In genomic region chr2:142731016-142731777, GRCm38 (mm10) we compare ENCODE assay signal across 11 mouse cellular contexts.
DNase-seq lines count a peak whose midpoint lies in the region; ATAC-seq lines count a peak whose summit lies in the region.
"Had no signal": no experiment of that assay in that cellular context is flagged by ENCODE, and none has a peak within 500 bp of the region (broad histone marks: within the 10 kb centered on the region; RNA-seq: fewer than 3 reads in every experiment).

No protein-coding gene starts in this region.

- peak overlapping the region; percentile 3; the same call in 1 of the 2 replicates for H3K4me2 ChIP-seq in hindbrain, embryonic 15.5 days
- no peak overlapping the region for H3K4me2 ChIP-seq in hindbrain, embryonic 11.5 days (replicated peaks; ENCODE audit: low read depth, low read length)
- H3K4me2 ChIP-seq in embryonic facial prominence, embryonic 14.5 days (ENCODE audit: low read depth, low read length) = no peak overlapping the region
- no peak overlapping the region for H3K4me2 ChIP-seq in midbrain, embryonic 14.5 days (ENCODE audit: low read length)

- peaks cover 10% of the 10 kb centered on the region for H3K4me1 ChIP-seq in hindbrain, embryonic 15.5 days (replicated peaks)
- H3K4me1 ChIP-seq in hindbrain, embryonic 11.5 days (replicated peaks; ENCODE audit: control insufficient read depth, insufficient read depth, low read length) = no peaks in the 10 kb centered on the region
- no peaks in the 10 kb centered on the region; the same call in 1 of the 2 replicates for H3K4me1 ChIP-seq in embryonic facial prominence, embryonic 14.5 days (ENCODE audit: control insufficient read depth, insufficient read depth, low read length)
- 0 out of 2 replicates have a peak, but pooled peaks cover 11% of the 10 kb centered on the region for H3K4me1 ChIP-seq in midbrain, embryonic 14.5 days (ENCODE audit: control insufficient read depth, insufficient read depth, low read length)

- peak overlapping the region; percentile 60 for H3K27ac ChIP-seq in hindbrain, embryonic 15.5 days (replicated peaks)
- no peak overlapping the region for H3K27ac ChIP-seq in hindbrain, embryonic 11.5 days (ENCODE audit: low read depth, low read length)
- H3K27ac ChIP-seq in embryonic facial prominence, embryonic 14.5 days (replicated peaks; ENCODE audit: low read depth, low read length) = peak overlapping the region; percentile 52; the same call in 1 of the 2 replicates
- H3K27ac ChIP-seq in midbrain, embryonic 14.5 days (replicated peaks; ENCODE audit: low read depth, low read length) = 0 out of 2 replicates have a peak overlapping the region, but pooled peaks have one; percentile 22
- H3K27ac ChIP-seq: kidney, postnatal 0 days; stomach, postnatal 0 days had no signal

- 57% methylated on average over 10 of the region's 10 CpGs for WGBS in hindbrain, embryonic 15.5 days
- WGBS in hindbrain, embryonic 11.5 days = 88% methylated on average over 10 of the region's 10 CpGs
- WGBS in embryonic facial prominence, embryonic 14.5 days = 70% methylated on average over 10 of the region's 10 CpGs
- WGBS in midbrain, embryonic 14.5 days = 76% methylated on average over 10 of the region's 10 CpGs

- peak; percentile 14 for DNase-seq in cerebellum, adult 8-10 months
- DNase-seq in cerebellum, adult 11-12 months = no peak
- no peak for DNase-seq in hindbrain, embryonic 11.5 days (ENCODE audit: low spot score)
- no peak for DNase-seq in embryonic facial prominence, embryonic 14.5 days (ENCODE audit: low spot score)
- no peak for DNase-seq in midbrain, embryonic 14.5 days
- DNase-seq in adrenal gland, adult (ENCODE audit: inconsistent age in 2 of 2, low spot score in 1 of 2) = no peak
- no peak for DNase-seq in liver
- DNase-seq: lung, adult 2 months had no signal

- no peaks in the 10 kb centered on the region for H3K36me3 ChIP-seq in hindbrain, embryonic 15.5 days
- no peaks in the 10 kb centered on the region for H3K36me3 ChIP-seq in hindbrain, embryonic 11.5 days (ENCODE audit: control insufficient read depth, insufficient read depth, low read length)
- no peaks in the 10 kb centered on the region for H3K36me3 ChIP-seq in embryonic facial prominence, embryonic 14.5 days (ENCODE audit: control insufficient read depth, insufficient read depth, low read length)
- H3K36me3 ChIP-seq in midbrain, embryonic 14.5 days (ENCODE audit: control insufficient read depth, insufficient read depth, low read length) = no peaks in the 10 kb centered on the region

- no peaks in the 10 kb centered on the region for H3K9me3 ChIP-seq in hindbrain, embryonic 15.5 days
- H3K9me3 ChIP-seq in hindbrain, embryonic 11.5 days (ENCODE audit: control insufficient read depth, low read length) = no peaks in the 10 kb centered on the region
- no peaks in the 10 kb centered on the region for H3K9me3 ChIP-seq in embryonic facial prominence, embryonic 14.5 days (ENCODE audit: control insufficient read depth, low read length)
- no peaks in the 10 kb centered on the region for H3K9me3 ChIP-seq in midbrain, embryonic 14.5 days (ENCODE audit: control insufficient read depth, low read length)

- H3K4me3 ChIP-seq in hindbrain, embryonic 15.5 days = no peak overlapping the region
- no peak overlapping the region for H3K4me3 ChIP-seq in hindbrain, embryonic 11.5 days (ENCODE audit: low read depth, low read length)
- H3K4me3 ChIP-seq in embryonic facial prominence, embryonic 14.5 days (ENCODE audit: low read depth, low read length) = no peak overlapping the region
- no peak overlapping the region for H3K4me3 ChIP-seq in midbrain, embryonic 14.5 days (replicated peaks; ENCODE audit: low read depth, low read length)

- no peaks in the 10 kb centered on the region for H3K27me3 ChIP-seq in hindbrain, embryonic 15.5 days
- H3K27me3 ChIP-seq in hindbrain, embryonic 11.5 days (ENCODE audit: control insufficient read depth, insufficient read depth, low read length) = no peaks in the 10 kb centered on the region
- no peaks in the 10 kb centered on the region for H3K27me3 ChIP-seq in embryonic facial prominence, embryonic 14.5 days (replicated peaks; ENCODE audit: control insufficient read depth, insufficient read depth, low read length)
- H3K27me3 ChIP-seq in midbrain, embryonic 14.5 days (ENCODE audit: control insufficient read depth, insufficient read depth, low read length) = no peaks in the 10 kb centered on the region

- H3K9ac ChIP-seq in hindbrain, embryonic 15.5 days = no peak overlapping the region
- H3K9ac ChIP-seq in hindbrain, embryonic 11.5 days (ENCODE audit: low read depth, low read length) = no peak overlapping the region
- no peak overlapping the region for H3K9ac ChIP-seq in embryonic facial prominence, embryonic 14.5 days (ENCODE audit: low read depth, low read length)
- no peak overlapping the region for H3K9ac ChIP-seq in midbrain, embryonic 14.5 days (replicated peaks; ENCODE audit: low read length)

- ATAC-seq in hindbrain, embryonic 15.5 days (ENCODE audit: low FRiP score, low read depth) = peak; percentile 61
- ATAC-seq in hindbrain, embryonic 11.5 days (ENCODE audit: low FRiP score) = no peak
- ATAC-seq in embryonic facial prominence, embryonic 14.5 days (ENCODE audit: low read depth) = 0 out of 2 replicates have a peak, but pooled peaks have one; percentile 2
- no peak for ATAC-seq in midbrain, embryonic 14.5 days (ENCODE audit: low FRiP score, low TSS enrichment)

Comparison
In these comparisons a context has a peak if more than half of its experiments do, and no peak if none do; other contexts are left out.
1. ATAC-seq: peak in hindbrain, embryonic 15.5 days (single experiment) and embryonic facial prominence, embryonic 14.5 days (single experiment); none in hindbrain, embryonic 11.5 days (single experiment) and midbrain, embryonic 14.5 days (single experiment).